Mouse (Mus musculus) c-Kit-negative CD71-positive TER-119-positive erythroid progenitor cells, embryonic 14.5 days (primary cell): ENCODE measurements around the gene Eif3k.

Experiments
- DNase-seq: peaks from one replicate; pipeline ENCODE4 v3.0.0-alpha.2; 2013; ENCODE audit warnings: low read depth, low spot score

Gene Eif3k

GRCm38 (mm10) chr7:28981651-28982273 is at the start of gene Eif3k, which contains the start of gene Map4k1:
Gene Eif3k, minus strand, starts transcription at chr7:28981864.
Gene Map4k1, plus strand, starts transcription at chr7:28982050.
- DNase-seq = peak; percentile 100

- DNase-seq = peak; percentile 31
These were observed 48.3 kb upstream of the Eif3k start for GRCm38 (mm10) chr7:29029690-29030656.

GRCm38 (mm10) chr7:29028761-29029160 is 47.1 kb upstream of the Eif3k start:
- no peak for DNase-seq

GRCm38 (mm10) chr7:29026811-29027210 is 45.1 kb upstream of the Eif3k start:
- DNase-seq = no peak

- no peak for DNase-seq
These were observed 44.5 kb upstream of the Eif3k start for GRCm38 (mm10) chr7:29026195-29026594.

- DNase-seq = no peak
These were observed 43.9 kb upstream of the Eif3k start for GRCm38 (mm10) chr7:29025566-29025965.

- no peak for DNase-seq
These were observed 41.9 kb upstream of the Eif3k start for GRCm38 (mm10) chr7:29023514-29023913.

- no peak for DNase-seq
These were observed 40.8 kb upstream of the Eif3k start for GRCm38 (mm10) chr7:29022479-29022878.

GRCm38 (mm10) chr7:29019447-29020220 is 38.0 kb upstream of the Eif3k start:
- no peak for DNase-seq

- DNase-seq = no peak
These were observed 35.6 kb upstream of the Eif3k start for GRCm38 (mm10) chr7:29017222-29017621.

GRCm38 (mm10) chr7:29016440-29016839 is 34.8 kb upstream of the Eif3k start:
- DNase-seq = no peak

GRCm38 (mm10) chr7:29014984-29015383 is 33.3 kb upstream of the Eif3k start:
- DNase-seq = no peak

GRCm38 (mm10) chr7:29008714-29009113 is 27.1 kb upstream of the Eif3k start:
- DNase-seq = no peak

GRCm38 (mm10) chr7:29008171-29008570 is 26.5 kb upstream of the Eif3k start:
- no peak for DNase-seq

GRCm38 (mm10) chr7:29007224-29008101 is 25.8 kb upstream of the Eif3k start:
- no peak for DNase-seq

GRCm38 (mm10) chr7:29000651-29001605 is 19.3 kb upstream of the Eif3k start:
- peak; percentile 37 for DNase-seq

- DNase-seq = no peak
These were observed 11.7 kb upstream of the Eif3k start for GRCm38 (mm10) chr7:28993402-28993801.

- no peak for DNase-seq
These were observed 11.3 kb upstream of the Eif3k start for GRCm38 (mm10) chr7:28992997-28993396.

- DNase-seq = no peak
These were observed 10.0 kb upstream of the Eif3k start for GRCm38 (mm10) chr7:28991616-28992015.

- DNase-seq = no peak
These were observed 9.2 kb upstream of the Eif3k start for GRCm38 (mm10) chr7:28990766-28991273.
